Mouse (Mus musculus) bone marrow macrophage, adult 2 months (primary cell): ENCODE measurements around the gene Mea1. TPM values are rescaled to one million over a fixed set of nuclear protein-coding genes. Genes with fewer than 3 reads are reported as not detected.

Experiments used
- H3K27ac ChIP-seq: 2 replicates; pipeline ENCODE4 v1.5.1; 2012; ENCODE audit warnings: low read depth, low read length; ENCODE audit not compliant: insufficient read depth
- H3K4me1 ChIP-seq: 2 replicates; pipeline ENCODE4 v1.6.1; 2012; ENCODE audit warnings: low read length; ENCODE audit not compliant: control insufficient read depth, insufficient read depth
- H3K4me3 ChIP-seq: 2 replicates; pipeline ENCODE4 v1.5.1; 2012; ENCODE audit warnings: mild to moderate bottlenecking, low read length, moderate library complexity; ENCODE audit not compliant: insufficient read depth
- CTCF ChIP-seq: IDR thresholded peaks from 2 replicates; pipeline ENCODE4 v1.5.1; 2012; ENCODE audit warnings: low read depth, mild to moderate bottlenecking, low read length, moderate library complexity
- POLR2A ChIP-seq: IDR thresholded peaks from 2 replicates; pipeline ENCODE4 v1.6.1; 2012; ENCODE audit warnings: mild to moderate bottlenecking, low read depth, low read length, borderline replicate concordance
- polyA plus RNA-seq: library from polyadenylated mRNA; stranded (reverse); fragments of >200 nt; gene quantifications from 2 replicates; pipeline ENCODE4 v1.2.4, GENCODE M21; 2012; ENCODE audit not compliant: missing spikeins, insufficient read depth, insufficient read length

Gene Mea1
- polyA plus RNA-seq, 1 experiment = 70.9 TPM

DNA sequence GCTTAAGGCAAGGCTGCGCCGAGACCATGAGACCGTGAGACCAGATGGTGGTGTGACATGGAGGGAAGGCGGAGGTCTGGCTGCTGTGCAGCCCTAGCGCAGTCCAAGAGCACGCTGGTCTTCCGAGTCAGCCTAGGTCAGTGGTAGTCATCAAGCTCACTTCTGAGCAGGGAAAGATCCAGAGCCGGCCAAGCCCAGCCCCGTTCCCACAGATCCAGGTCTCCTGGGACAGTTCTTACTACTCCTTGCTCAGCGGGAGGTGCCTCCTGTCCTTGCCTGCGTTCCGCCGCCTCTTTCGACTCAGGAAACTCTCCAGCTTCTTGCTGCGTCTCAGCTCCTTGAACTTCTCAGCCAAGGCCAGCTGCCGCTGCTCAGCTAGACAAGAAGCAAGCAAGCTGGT, 10.9 kb upstream of the Mea1 start:
- no peak for TF ChIP-seq CTCF
- no peak overlapping the region for H3K27ac ChIP-seq
- no peak overlapping the region for H3K4me3 ChIP-seq
- no peaks in the 10 kb centered on the region for H3K4me1 ChIP-seq

- Histone ChIP-seq H3K4me3 (no peak overlapping the region), H3K4me1 (0 out of 2 replicates have a peak, but pooled peaks cover 2% of the 10 kb centered on the region), H3K27ac (no peak overlapping the region)
- no peak for TF ChIP-seq CTCF
- no peak for TF ChIP-seq POLR2A
These were observed 8.7 kb upstream of the Mea1 start for GRCm38 (mm10) chr17:46669911-46670310.

- TF ChIP-seq CTCF = no peak
- TF ChIP-seq POLR2A = no peak
- peaks cover 5% of the 10 kb centered on the region for H3K4me1 ChIP-seq
- H3K27ac ChIP-seq = peak within 1 kb of the TSS; percentile 68
- peak within 1 kb of the TSS; percentile 72 for H3K4me3 ChIP-seq
These were observed 4.6 kb upstream of the Mea1 start, which contains the start of gene Rrp36 for GRCm38 (mm10) chr17:46673850-46674529. TSS of gene Rrp36 (minus strand) at chr17:46674352.

- H3K27ac ChIP-seq = 0 out of 2 replicates have a peak overlapping the region, but pooled peaks have one; percentile 7
- no peak for TF ChIP-seq CTCF
- no peak for TF ChIP-seq POLR2A
- peaks cover 10% of the 10 kb centered on the region for H3K4me1 ChIP-seq
- H3K4me3 ChIP-seq = peak overlapping the region; percentile 72
These were observed 3.9 kb upstream of the Mea1 start for GRCm38 (mm10) chr17:46674530-46675283.

GRCm38 (mm10) chr17:46678911-46679310, 318 bp downstream of the Mea1 start:
- Histone ChIP-seq H3K27ac (no peak overlapping the region), H3K4me1 (peaks cover 8% of the 10 kb centered on the region), H3K4me3 (peak overlapping the region; percentile 96; the same call in 1 of the 2 replicates)
- TF ChIP-seq CTCF (no peak), POLR2A (no peak)

DNA sequence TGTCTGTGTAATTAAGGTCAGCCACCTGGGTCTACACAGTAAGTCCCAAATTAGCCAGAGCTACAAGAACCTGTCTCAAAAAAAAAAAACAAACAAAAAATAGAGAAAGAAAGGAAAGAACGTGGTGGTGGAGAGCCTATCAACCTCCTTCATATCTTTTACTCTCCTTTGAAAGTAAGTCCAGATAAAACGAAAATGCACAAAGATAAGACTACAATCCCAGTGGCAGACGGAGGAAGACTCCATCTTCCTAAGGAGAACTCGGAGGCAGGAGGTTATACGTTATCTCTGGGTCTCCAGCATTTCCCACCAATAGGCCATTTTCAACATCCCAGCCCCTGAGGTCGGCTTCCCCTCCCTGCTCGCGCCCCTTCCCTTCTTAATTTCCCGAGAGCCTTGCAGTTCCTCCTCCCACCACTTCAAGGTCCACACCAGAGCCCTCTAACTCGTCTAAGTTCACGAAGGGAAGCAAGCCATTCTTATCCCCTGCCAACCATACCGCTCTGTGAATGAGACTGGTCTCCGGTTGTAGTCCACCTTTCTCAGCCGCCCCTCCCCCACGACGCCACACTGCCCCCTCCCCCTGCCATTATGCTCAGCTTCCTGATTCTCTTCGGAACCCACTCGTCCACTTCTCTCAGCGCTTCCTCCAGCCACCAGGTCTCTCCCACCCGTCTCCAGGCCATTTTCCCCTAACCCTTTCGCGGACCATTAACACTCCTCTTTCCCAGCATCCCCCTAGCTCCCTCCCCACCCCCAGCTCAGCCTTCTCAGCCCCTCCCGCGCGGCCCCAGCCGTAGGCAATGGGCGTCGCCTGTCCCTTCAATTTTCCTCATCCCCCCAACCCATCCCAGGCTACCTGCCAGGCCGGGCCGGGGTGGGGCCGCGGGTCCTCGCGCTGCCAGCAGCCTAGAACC, 1.5 kb downstream of the Mea1 start:
- H3K4me3 ChIP-seq = peak overlapping the region; percentile 96
- H3K27ac ChIP-seq = peak overlapping the region; percentile 75
- TF ChIP-seq CTCF = no peak; the same call in 1 of the 2 replicates
- TF ChIP-seq POLR2A = no peak
- H3K4me1 ChIP-seq = peaks cover 8% of the 10 kb centered on the region

- peak within 1 kb of the TSS; percentile 96 for H3K4me3 ChIP-seq
- H3K4me1 ChIP-seq = peaks cover 8% of the 10 kb centered on the region
- H3K27ac ChIP-seq = peak within 1 kb of the TSS; percentile 75
- TF ChIP-seq POLR2A = no peak; the same call in 1 of the 2 replicates
- TF ChIP-seq CTCF = no peak
These were observed 2.3 kb downstream of the Mea1 start, which contains the start of gene Klhdc3 for GRCm38 (mm10) chr17:46680760-46681373. TSS of gene Klhdc3 (minus strand) at chr17:46680914.

DNA sequence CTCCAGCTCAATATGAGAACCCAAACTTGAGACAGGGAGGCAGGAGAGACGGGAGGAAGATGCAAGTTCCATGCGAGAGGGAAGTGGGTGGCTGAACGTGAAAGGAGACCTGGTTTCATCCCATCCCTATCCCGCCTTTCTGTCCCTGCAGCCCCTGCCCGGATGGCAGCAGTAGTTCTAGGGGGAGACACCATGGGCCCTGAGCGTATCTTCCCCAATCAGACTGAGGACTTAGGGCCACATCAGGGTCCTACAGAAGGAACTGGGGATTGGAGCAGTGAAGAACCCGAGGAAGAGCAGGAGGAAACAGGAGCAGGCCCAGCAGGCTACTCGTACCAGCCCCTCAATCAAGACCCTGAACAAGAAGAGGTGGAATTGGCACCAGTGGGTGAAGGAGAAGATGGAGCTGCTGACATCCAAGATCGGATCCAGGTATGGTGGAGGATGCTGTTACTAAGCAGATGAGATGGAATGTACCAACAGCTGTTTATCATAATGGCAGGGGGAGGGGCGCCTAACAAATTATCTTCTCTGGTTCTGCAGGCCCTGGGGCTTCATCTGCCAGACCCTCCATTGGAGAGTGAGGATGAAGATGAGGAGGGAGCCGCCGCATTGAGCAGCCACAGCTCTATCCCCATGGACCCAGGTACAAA, 3.0 kb downstream of the Mea1 start:
- H3K4me3 ChIP-seq = peak overlapping the region; percentile 74
- H3K27ac ChIP-seq = no peak overlapping the region
- peaks cover 8% of the 10 kb centered on the region for H3K4me1 ChIP-seq
- TF ChIP-seq CTCF (no peak), POLR2A (no peak)
